Mouse (Mus musculus) heart, embryonic 14.5 days (tissue): ENCODE measurements around the gene Tas1r3. TPM values are rescaled to one million over a fixed set of nuclear protein-coding genes. Genes with fewer than 3 reads are reported as not detected.

Source experiments
- ATAC-seq: fragments of 200-750 bp; cut with Nextera tagmentation; 2 replicates; pipeline ENCODE4 v1.8.0; 2017; ENCODE audit warnings: low read depth, moderate TSS enrichment; ENCODE audit not compliant: insufficient number of reproducible peaks, insufficient read depth, low FRiP score
- H3K27ac ChIP-seq, 2 experiments: fragments of 200-500 bp in 1 of 2; fragments of 300-500 bp in 1 of 2; sonication (generic) in 1 of 2; replicated peaks in 1 of 2; 2 replicates each; pipeline ENCODE4 v1.5.1; 2012 to 2014; ENCODE audit warnings: low read depth in 2 of 2, low read length in 2 of 2, control low read depth in 1 of 2, mild to moderate bottlenecking in 1 of 2, mixed read lengths in 1 of 2; ENCODE audit not compliant: control insufficient read depth in 1 of 2, insufficient read depth in 1 of 2
- H3K27me3 ChIP-seq: fragments of 300-500 bp; sonication (generic); 2 replicates; pipeline ENCODE4 v1.6.1; 2014; ENCODE audit warnings: mild to moderate bottlenecking, low read length, control low read depth; ENCODE audit not compliant: control insufficient read depth, insufficient read depth
- H3K36me3 ChIP-seq: fragments of 300-500 bp; sonication (generic); 2 replicates; pipeline ENCODE4 v1.6.1; 2014; ENCODE audit warnings: mild to moderate bottlenecking, control low read depth, low read length, mixed read lengths; ENCODE audit not compliant: control insufficient read depth, insufficient read depth
- H3K4me1 ChIP-seq, 2 experiments: fragments of 200-500 bp in 1 of 2; fragments of 300-500 bp in 1 of 2; sonication (generic) in 1 of 2; 2 replicates each; pipeline ENCODE4 v1.6.1; 2012 to 2014; ENCODE audit warnings: low read length in 2 of 2, control low read depth in 1 of 2, mixed read lengths in 1 of 2; ENCODE audit not compliant: control insufficient read depth in 2 of 2, insufficient read depth in 2 of 2
- H3K4me2 ChIP-seq: fragments of 300-500 bp; sonication (generic); 2 replicates; pipeline ENCODE4 v1.6.1; 2014; ENCODE audit warnings: mild to moderate bottlenecking, low read length
- H3K4me3 ChIP-seq, 2 experiments: fragments of 200-500 bp in 1 of 2; fragments of 300-500 bp in 1 of 2; sonication (generic) in 1 of 2; 2 replicates each; pipeline ENCODE4 v1.5.1; 2012 to 2014; ENCODE audit warnings: low read length in 2 of 2, mild to moderate bottlenecking in 2 of 2, control low read depth in 1 of 2, low read depth in 1 of 2, moderate library complexity in 1 of 2; ENCODE audit not compliant: control insufficient read depth in 1 of 2, insufficient read depth in 1 of 2
- H3K9ac ChIP-seq: fragments of 300-500 bp; sonication (generic); 2 replicates; pipeline ENCODE4 v1.6.1; 2014; ENCODE audit warnings: mild to moderate bottlenecking, low read length
- H3K9me3 ChIP-seq: fragments of 300-500 bp; sonication (generic); 2 replicates; pipeline ENCODE4 v1.6.1; 2016; ENCODE audit warnings: low read length, control low read depth; ENCODE audit not compliant: control insufficient read depth
- WGBS: fragments of 180-500 bp; shearing (Covaris S2); extraction: QIAGEN DNeasy Blood & Tissue Kit; methylation state at CpG from one replicate; pipeline ENCODE4 v1.1.7; 2014; 5-methylcytosine and 5-hydroxymethylcytosine counted together
- polyA plus RNA-seq: library from polyadenylated mRNA; unstranded; fragments of >200 nt; fragmentation: Nextera tagmentation; extraction: Ambion mirVana; gene quantifications from 2 replicates; pipeline ENCODE4 v1.2.1, GENCODE M21; 2014

The Tas1r3 gene
- polyA plus RNA-seq, 1 experiment from 2014 or later = 0.12 TPM

DNA sequence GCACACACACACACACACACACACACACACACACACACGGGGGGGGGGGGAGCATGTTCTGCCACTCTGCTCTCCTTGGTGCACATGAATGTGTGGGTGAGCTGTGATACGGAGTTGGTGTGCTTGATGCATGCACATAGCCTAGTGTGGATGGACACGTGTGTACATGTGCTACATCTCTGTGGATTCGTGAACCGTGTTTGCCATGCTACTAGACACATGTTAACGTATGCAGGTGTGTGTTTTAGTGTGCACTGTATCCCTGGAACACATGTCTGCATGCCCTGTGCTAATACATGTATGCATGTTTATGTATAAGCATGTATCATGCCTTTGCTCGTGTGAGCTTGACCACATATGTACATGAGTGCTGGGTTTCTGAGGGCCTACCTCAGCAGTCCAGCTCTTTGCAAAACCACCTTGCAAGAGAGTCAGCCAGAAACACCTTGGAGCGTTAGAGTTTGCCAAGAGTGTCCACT lies 30.1 kb upstream of the Tas1r3 start:
- ATAC-seq = no peak
- 73% methylated on average over 8 of the region's 8 CpGs for WGBS

DNA sequence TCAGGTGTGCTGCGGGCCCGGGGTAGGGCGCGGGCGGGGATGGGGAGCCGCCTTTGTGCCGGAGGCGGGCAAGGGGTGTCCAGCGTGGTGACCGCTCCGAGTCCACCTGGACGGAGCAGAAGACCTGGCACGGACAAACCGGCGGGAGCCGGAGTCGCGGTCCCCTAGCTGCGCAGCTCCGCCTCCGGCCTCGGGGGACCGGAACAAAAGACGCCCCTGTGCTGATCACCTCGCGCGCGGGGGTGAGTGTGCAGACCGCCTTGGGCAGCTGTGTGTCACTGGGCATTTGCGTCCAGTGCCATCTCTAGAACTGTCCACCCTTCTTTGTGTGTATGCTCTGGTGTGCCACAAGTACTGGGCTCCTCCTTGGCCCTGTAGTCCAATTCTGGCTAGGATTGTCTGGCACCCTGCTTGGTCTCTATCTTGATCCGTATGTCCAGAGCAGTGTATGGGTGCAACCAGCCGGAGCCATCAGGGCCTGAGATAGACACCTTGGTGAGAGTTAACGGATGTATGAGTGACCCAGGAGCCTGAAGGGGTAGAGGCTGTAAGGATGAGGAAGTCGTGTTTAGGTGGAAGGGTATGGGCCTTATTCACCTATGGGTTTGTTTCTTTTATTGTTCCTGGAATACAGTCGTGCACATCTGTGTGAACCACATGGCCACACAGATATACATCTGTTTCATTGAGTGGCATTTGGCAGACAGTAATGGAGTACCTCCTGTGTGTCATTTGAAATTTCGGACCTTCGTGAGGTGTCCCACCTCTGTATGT lies 29.5 kb upstream of the Tas1r3 start:
- Histone ChIP-seq H3K27ac (peak overlapping the region in 1 of 2 experiments; percentile 99; a peak in 2 of 4 replicates), H3K36me3 (peaks cover 32% of the 10 kb centered on the region), H3K9me3 (no peaks in the 10 kb centered on the region), H3K4me1 (peaks cover 20 to 40% of the 10 kb centered on the region in 2 experiments), H3K9ac (peak overlapping the region; percentile 90), H3K27me3 (no peaks in the 10 kb centered on the region), H3K4me2 (peak overlapping the region; percentile 99), H3K4me3 (peak overlapping the region; percentile 72 to 91)
- 6% methylated on average over 37 of the region's 37 CpGs for WGBS
- no peak; the same call in none of the 2 replicates for ATAC-seq

More for the DNA sequence above, 30.1 kb upstream of the Tas1r3 start:
- peak overlapping the region; percentile 90; the same call in 1 of the 2 replicates for H3K9ac ChIP-seq
- H3K36me3 ChIP-seq = peaks cover 28% of the 10 kb centered on the region
- H3K4me3 ChIP-seq = peak overlapping the region; percentile 72 to 91
- H3K4me2 ChIP-seq = peak overlapping the region; percentile 99
- H3K27me3 ChIP-seq = no peaks in the 10 kb centered on the region
- H3K9me3 ChIP-seq = no peaks in the 10 kb centered on the region
- peaks cover 20 to 40% of the 10 kb centered on the region in 2 experiments for H3K4me1 ChIP-seq
- H3K27ac ChIP-seq = no peak overlapping the region

- H3K27ac ChIP-seq = peak overlapping the region; percentile 94 to 99
- H3K36me3 ChIP-seq = peaks cover 38% of the 10 kb centered on the region
- H3K4me1 ChIP-seq = peaks cover 20 to 40% of the 10 kb centered on the region in 2 experiments
- peak overlapping the region; percentile 90 for H3K9ac ChIP-seq
- ATAC-seq = peak; percentile 87
- peak overlapping the region; percentile 99 for H3K4me2 ChIP-seq
- peak overlapping the region; percentile 72 to 91 for H3K4me3 ChIP-seq
- under 1% methylated on average over 40 of the region's 56 CpGs for WGBS
- H3K27me3 ChIP-seq = no peaks in the 10 kb centered on the region
- no peaks in the 10 kb centered on the region for H3K9me3 ChIP-seq
These were observed 28.9 kb upstream of the Tas1r3 start for GRCm38 (mm10) chr4:155892017-155892416.

GRCm38 (mm10) chr4:155891551-155892001 lies 28.4 kb upstream of the Tas1r3 start, which contains the start of the genes Pusl1 and Acap3:
TSS of gene Pusl1 (minus strand) at chr4:155891781.
TSS of gene Acap3 (plus strand) at chr4:155891822.
- Histone ChIP-seq H3K27ac (peak within 1 kb of the TSS; percentile 94 to 99), H3K36me3 (peaks cover 38% of the 10 kb centered on the region), H3K27me3 (no peaks in the 10 kb centered on the region), H3K4me3 (peak within 1 kb of the TSS; percentile 72 to 91), H3K4me1 (peaks cover 20 to 40% of the 10 kb centered on the region in 2 experiments), H3K9ac (peak within 1 kb of the TSS; percentile 90), H3K9me3 (no peaks in the 10 kb centered on the region), H3K4me2 (peak within 1 kb of the TSS; percentile 99)
- peak; percentile 86 for ATAC-seq
- under 1% methylated on average over 52 of the region's 52 CpGs for WGBS

DNA sequence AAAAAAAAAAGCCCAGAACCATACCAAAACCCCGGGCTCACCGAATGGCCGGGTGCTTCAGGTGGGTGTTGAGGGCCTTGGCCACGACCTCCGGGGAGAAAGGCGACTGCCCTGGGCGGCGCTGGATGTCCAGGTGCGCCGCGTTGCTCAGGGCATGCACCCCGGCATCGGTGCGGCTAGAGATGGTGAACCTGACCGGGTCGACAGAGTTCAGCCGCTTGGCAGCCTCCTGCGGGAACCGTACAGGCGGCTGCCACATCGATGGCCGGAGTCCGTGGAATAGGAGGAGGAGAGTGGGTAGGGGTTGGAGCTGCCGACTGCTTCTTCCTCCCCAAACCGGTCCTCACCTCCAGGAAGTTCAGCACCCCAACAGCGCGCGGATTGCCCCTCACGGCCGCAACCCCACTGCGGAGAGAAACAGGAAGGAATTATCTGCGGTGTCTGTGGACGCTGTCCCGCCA lies 27.9 kb upstream of the Tas1r3 start:
- Histone ChIP-seq H3K27me3 (no peaks in the 10 kb centered on the region), H3K9ac (peak overlapping the region; percentile 90), H3K4me3 (peak overlapping the region; percentile 72 to 91), H3K36me3 (peaks cover 41% of the 10 kb centered on the region), H3K4me2 (peak overlapping the region; percentile 99), H3K9me3 (no peaks in the 10 kb centered on the region), H3K27ac (no peak overlapping the region), H3K4me1 (peaks cover 20 to 40% of the 10 kb centered on the region in 2 experiments)
- WGBS = under 1% methylated on average over 34 of the region's 34 CpGs
- ATAC-seq = no peak

DNA sequence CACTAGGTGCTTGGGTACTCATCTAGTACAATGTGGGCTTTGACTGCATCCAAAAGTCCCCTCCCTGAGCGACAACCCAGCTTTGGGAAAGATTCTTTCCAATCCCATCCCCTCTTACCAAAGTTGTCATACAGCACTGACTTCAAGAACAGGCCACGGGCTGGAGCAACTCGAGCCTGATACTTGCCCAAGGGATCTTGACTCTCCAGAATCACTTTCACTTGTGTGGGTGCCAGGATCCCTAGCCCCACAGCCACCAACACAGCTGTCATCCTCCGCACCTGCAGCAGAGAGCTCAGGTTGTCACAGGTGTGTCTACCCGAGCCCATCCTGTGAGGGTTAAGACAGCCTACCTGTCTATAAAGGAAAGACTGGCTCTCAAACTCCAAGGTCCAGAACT lies 26.2 kb upstream of the Tas1r3 start:
- H3K27me3 ChIP-seq = no peaks in the 10 kb centered on the region
- H3K4me3 ChIP-seq = no peak overlapping the region
- no peak overlapping the region for H3K27ac ChIP-seq
- no peak for ATAC-seq
- H3K9me3 ChIP-seq = no peaks in the 10 kb centered on the region
- H3K4me1 ChIP-seq = peaks cover 12 to 28% of the 10 kb centered on the region in 2 experiments
- peaks cover 53% of the 10 kb centered on the region for H3K36me3 ChIP-seq
- H3K9ac ChIP-seq = no peak overlapping the region
- 79% methylated on average over 5 of the region's 5 CpGs for WGBS
- H3K4me2 ChIP-seq = no peak overlapping the region

GRCm38 (mm10) chr4:155888181-155888580 lies 25.0 kb upstream of the Tas1r3 start:
- H3K4me2 ChIP-seq = no peak overlapping the region
- H3K36me3 ChIP-seq = peaks cover 58% of the 10 kb centered on the region
- H3K4me3 ChIP-seq = no peak overlapping the region
- H3K9ac ChIP-seq = no peak overlapping the region
- 92% methylated on average over 9 of the region's 9 CpGs for WGBS
- no peaks in the 10 kb centered on the region for H3K9me3 ChIP-seq
- ATAC-seq = no peak
- peaks cover 9 to 21% of the 10 kb centered on the region in 2 experiments for H3K4me1 ChIP-seq
- no peak overlapping the region for H3K27ac ChIP-seq
- no peaks in the 10 kb centered on the region for H3K27me3 ChIP-seq
